Mouse (Mus musculus): ENCODE data around the gene Adcy2. TPM values are rescaled to one million over a fixed set of nuclear protein-coding genes. Genes with fewer than 3 reads are reported as not detected.

The Adcy2 gene
- total RNA-seq (2018; cell fraction: chromatin; rRNA removed), result under 1 TPM in 22 of 26 experiments, not detected in 4; 0.15 to 0.95 (median 0.43) TPM
- total RNA-seq (2018; cell fraction: cytosol; rRNA removed), result under 1 TPM in 23 of 26 experiments, not detected in 3; 0.05 to 0.26 (median 0.14) TPM
- under 1 TPM in 23 of 26 experiments, not detected in 3; 0.14 to 0.59 (median 0.20) TPM for total RNA-seq (2018; cell fraction: nucleus; rRNA removed)
- 0.13 to 0.25 TPM in 2 of 3 replicates, not detected in the other for polyA plus RNA-seq (2018)

- H3K79me2 ChIP-seq (ENCODE audit: inconsistent target), result no peaks in the 10 kb centered on the region
- no peaks in the 10 kb centered on the region for H3K36me3 ChIP-seq (ENCODE audit: inconsistent target)
- H3K4me3 ChIP-seq (ENCODE audit: inconsistent target), result no peak within 1 kb of the TSS
- no peak within 1 kb of the TSS for H3K27ac ChIP-seq
- 2% methylated on average over 74 of the region's 106 CpGs for WGBS (ENCODE audit: missing documents)
Observed at GRCm38 (mm10) chr13:68998918-68999801, at the start of gene Adcy2. Gene Adcy2, minus strand, starts transcription at chr13:68999541.

DNA sequence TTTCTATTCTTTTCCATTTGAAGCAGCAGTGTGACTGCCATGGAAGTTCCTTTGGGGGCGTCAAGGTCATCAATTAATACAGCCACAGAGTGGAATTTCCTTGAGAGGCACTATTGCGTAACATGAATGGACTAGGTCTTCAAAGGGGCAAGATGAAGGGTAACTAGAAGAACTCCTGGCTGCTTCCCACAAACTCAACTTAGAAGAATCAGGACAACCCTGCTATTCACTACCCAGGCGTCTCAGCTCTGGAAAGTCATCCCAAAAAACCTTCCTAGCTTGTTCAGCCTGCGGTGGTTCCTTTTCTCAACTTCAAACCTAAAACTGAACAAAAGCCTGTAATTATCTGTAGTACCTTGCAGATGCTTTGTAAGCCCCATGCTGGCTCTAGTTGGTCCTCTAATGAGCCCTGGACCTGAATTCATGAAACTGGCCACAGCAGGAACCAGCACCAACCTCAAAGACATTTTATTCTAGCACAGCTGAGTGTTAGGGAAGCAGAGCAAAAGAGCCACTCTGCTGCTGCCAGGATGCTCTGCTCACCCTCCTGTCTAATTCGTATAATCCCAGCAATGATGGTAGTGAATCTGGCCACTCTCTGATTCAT, 37.8 kb upstream of the Adcy2 start:
- 83% methylated on average over 5 of the region's 5 CpGs for WGBS (ENCODE audit: missing documents)
- H3K4me3 ChIP-seq (ENCODE audit: inconsistent target), result no peak overlapping the region
- no peaks in the 10 kb centered on the region for H3K79me2 ChIP-seq (ENCODE audit: inconsistent target)
- no peak overlapping the region for H3K27ac ChIP-seq
- no peaks in the 10 kb centered on the region for H3K36me3 ChIP-seq (ENCODE audit: inconsistent target)

DNA sequence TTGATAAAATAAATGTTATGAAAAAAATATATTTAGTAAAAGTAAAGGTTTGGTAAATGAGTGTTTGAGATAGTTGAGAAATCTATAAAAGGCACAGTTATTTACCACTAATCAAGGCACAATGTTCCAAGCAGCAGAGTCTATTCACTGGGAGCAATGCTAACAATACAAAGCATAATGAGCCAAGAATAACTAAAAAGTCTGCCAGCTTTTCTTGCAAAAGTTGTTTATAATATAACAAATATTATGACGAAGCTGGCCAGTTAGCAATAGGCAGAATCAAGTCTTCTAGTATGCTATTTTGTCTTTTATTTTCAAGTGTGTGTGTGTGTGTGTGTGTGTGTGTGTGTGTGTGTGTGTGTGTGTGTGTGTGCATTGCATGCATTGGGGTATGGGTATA, 35.3 kb upstream of the Adcy2 start:
- Histone ChIP-seq H3K27ac (no peak overlapping the region), H3K4me3 (ENCODE audit: inconsistent target) (no peak overlapping the region), H3K36me3 (ENCODE audit: inconsistent target) (no peaks in the 10 kb centered on the region), H3K79me2 (ENCODE audit: inconsistent target) (no peaks in the 10 kb centered on the region)
- 100% methylated on average over 1 of the region's 1 CpGs for WGBS (ENCODE audit: missing documents)

DNA sequence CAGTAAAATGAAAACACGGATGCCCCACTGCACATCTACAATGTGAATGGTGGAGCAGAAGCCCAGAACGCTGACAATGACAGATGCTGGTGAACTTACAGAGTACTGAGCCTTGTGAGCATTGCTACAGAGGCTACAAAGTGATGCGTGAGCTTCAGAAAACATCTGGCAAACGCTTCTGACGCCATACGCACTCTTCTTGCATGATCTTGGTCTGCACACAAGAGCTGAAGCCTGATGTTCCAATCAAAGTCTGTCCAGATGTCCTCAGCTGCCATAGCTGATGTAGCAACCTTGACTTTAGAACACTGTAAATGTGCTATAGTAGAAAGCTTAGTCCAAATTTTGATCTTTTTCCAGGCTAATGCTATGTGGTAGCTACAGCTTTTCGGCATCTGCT, 34.2 kb upstream of the Adcy2 start:
- WGBS (ENCODE audit: missing documents), result 92% methylated on average over 7 of the region's 7 CpGs
- H3K36me3 ChIP-seq (ENCODE audit: inconsistent target), result no peaks in the 10 kb centered on the region
- no peak overlapping the region for H3K4me3 ChIP-seq (ENCODE audit: inconsistent target)
- H3K79me2 ChIP-seq (ENCODE audit: inconsistent target), result no peaks in the 10 kb centered on the region
- H3K27ac ChIP-seq, result no peak overlapping the region

DNA sequence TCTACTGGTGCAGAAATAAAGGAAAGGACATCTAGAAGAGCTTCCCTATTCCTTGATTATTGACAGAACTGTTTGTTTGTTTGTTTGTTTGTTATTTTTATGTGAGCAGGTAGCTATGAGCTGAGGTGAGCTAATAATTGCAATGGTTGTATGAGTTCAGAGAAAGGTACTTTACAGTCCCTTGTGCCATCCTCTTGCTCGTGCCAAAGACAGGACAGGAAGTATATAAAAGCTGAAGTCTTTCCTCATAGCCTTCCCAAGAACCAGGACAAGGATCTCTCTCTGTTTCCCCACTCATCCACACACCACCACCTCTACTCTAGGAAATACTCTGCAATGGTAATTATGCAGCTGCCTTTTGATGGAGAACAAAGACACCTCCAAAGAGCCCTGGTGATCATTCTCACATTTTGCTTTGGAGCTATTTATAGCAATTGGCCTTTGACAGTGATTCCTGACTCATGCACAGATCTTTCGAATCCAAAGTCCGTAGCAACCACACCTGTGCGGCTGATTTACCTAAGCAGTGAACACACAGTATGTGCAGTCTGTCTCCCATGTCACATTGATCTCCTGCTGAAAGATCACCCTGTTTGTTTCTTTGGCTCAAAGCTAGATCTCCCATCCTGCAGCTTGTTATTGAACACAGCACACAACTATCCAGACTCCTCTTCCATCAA, 29.9 kb upstream of the Adcy2 start:
- Histone ChIP-seq H3K4me3 (ENCODE audit: inconsistent target) (no peak overlapping the region), H3K36me3 (ENCODE audit: inconsistent target) (no peaks in the 10 kb centered on the region), H3K27ac (no peak overlapping the region), H3K79me2 (ENCODE audit: inconsistent target) (no peaks in the 10 kb centered on the region)
- WGBS (ENCODE audit: missing documents), result 87% methylated on average over 3 of the region's 4 CpGs

DNA sequence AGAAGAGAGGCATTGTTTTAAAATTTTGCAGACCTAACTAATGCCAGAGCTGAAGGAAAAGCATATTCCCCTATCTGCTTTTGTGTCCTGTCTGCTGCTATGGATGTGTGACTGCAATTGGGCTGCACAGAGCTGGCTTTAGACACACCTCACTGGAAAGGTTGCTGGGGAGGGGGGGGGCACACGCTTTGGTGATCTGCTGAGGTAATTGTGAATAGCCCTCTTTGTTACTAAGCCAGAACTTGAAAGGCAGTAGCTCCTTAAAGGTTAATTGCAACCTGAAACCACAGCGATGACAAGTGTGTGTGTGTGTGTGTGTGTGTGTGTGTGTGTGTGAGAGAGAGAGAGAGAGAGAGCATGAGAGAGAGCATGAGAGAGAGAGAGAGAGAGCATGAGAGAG, 25.6 kb upstream of the Adcy2 start:
- H3K27ac ChIP-seq, result no peak overlapping the region
- no peaks in the 10 kb centered on the region for H3K79me2 ChIP-seq (ENCODE audit: inconsistent target)
- WGBS (ENCODE audit: missing documents), result 44% methylated on average over 2 of the region's 2 CpGs
- no peak overlapping the region for H3K4me3 ChIP-seq (ENCODE audit: inconsistent target)
- no peaks in the 10 kb centered on the region for H3K36me3 ChIP-seq (ENCODE audit: inconsistent target)

- no peaks in the 10 kb centered on the region for H3K36me3 ChIP-seq (ENCODE audit: inconsistent target)
- 97% methylated on average over 2 of the region's 2 CpGs for WGBS (ENCODE audit: missing documents)
- H3K27ac ChIP-seq, result no peak overlapping the region
- no peak overlapping the region for H3K4me3 ChIP-seq (ENCODE audit: inconsistent target)
- no peaks in the 10 kb centered on the region for H3K79me2 ChIP-seq (ENCODE audit: inconsistent target)
Observed at GRCm38 (mm10) chr13:69023239-69023638, 23.9 kb upstream of the Adcy2 start.

GRCm38 (mm10) chr13:69020574-69020973, 21.2 kb upstream of the Adcy2 start:
- Histone ChIP-seq H3K4me3 (ENCODE audit: inconsistent target) (no peak overlapping the region), H3K36me3 (ENCODE audit: inconsistent target) (no peaks in the 10 kb centered on the region), H3K79me2 (ENCODE audit: inconsistent target) (no peaks in the 10 kb centered on the region), H3K27ac (no peak overlapping the region)
- WGBS (ENCODE audit: missing documents), result 80% methylated on average over 2 of the region's 2 CpGs

GRCm38 (mm10) chr13:69006915-69007314, 7.6 kb upstream of the Adcy2 start:
- no peak overlapping the region for H3K27ac ChIP-seq
- WGBS (ENCODE audit: missing documents), result 80% methylated on average over 5 of the region's 5 CpGs
- H3K4me3 ChIP-seq (ENCODE audit: inconsistent target), result no peak overlapping the region
- H3K79me2 ChIP-seq (ENCODE audit: inconsistent target), result no peaks in the 10 kb centered on the region
- H3K36me3 ChIP-seq (ENCODE audit: inconsistent target), result no peaks in the 10 kb centered on the region

DNA sequence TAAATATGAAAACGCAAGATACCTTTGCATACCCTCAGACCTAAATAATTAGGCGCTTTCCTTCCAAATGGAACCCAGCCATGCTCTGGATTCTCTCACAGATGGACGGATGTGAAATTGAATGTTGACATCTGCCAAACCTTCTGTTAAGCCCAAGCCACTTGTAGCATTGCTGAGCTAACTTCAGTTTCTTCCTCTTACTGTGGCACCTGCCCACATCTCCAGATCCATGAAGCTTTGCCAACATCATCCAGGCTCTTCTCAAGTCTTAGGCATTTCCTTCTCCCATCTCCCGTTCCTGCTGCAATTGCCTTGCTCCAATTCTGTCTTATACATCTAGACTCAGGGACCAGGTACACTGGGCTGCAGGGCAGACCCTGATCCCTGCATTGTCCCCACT, 6.8 kb upstream of the Adcy2 start:
- Histone ChIP-seq H3K4me3 (ENCODE audit: inconsistent target) (no peak overlapping the region), H3K79me2 (ENCODE audit: inconsistent target) (no peaks in the 10 kb centered on the region), H3K36me3 (ENCODE audit: inconsistent target) (no peaks in the 10 kb centered on the region), H3K27ac (no peak overlapping the region)
- WGBS (ENCODE audit: missing documents), result 77% methylated on average over 4 of the region's 4 CpGs

- H3K79me2 ChIP-seq (ENCODE audit: inconsistent target), result no peaks in the 10 kb centered on the region
- H3K4me3 ChIP-seq (ENCODE audit: inconsistent target), result no peak overlapping the region
- no peaks in the 10 kb centered on the region for H3K36me3 ChIP-seq (ENCODE audit: inconsistent target)
- no peak overlapping the region for H3K27ac ChIP-seq
- 88% methylated on average over 4 of the region's 4 CpGs for WGBS (ENCODE audit: missing documents)
Observed at GRCm38 (mm10) chr13:69004406-69004805, 5.1 kb upstream of the Adcy2 start.

DNA sequence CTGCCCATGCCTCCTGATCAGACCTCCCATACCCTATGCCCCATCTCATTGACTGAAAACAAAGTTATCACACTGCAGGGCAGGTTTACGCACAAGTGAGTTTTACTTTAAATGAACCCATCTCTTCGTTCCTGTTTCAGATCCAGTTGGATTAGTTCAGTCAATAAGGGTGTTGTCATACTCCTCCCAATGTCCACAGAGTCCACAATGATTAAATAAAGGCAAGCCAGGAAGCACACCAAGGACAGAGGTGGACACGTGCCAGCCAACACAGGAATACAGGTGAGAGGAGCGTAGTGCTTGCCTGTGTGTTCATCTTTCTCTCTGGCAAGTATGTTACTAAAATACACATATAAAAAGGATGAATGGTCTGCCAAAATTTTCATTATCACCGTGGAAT, 3.3 kb upstream of the Adcy2 start:
- H3K4me3 ChIP-seq (ENCODE audit: inconsistent target), result no peak overlapping the region
- no peak overlapping the region for H3K27ac ChIP-seq
- 80% methylated on average over 5 of the region's 5 CpGs for WGBS (ENCODE audit: missing documents)
- H3K36me3 ChIP-seq (ENCODE audit: inconsistent target), result no peaks in the 10 kb centered on the region
- no peaks in the 10 kb centered on the region for H3K79me2 ChIP-seq (ENCODE audit: inconsistent target)

DNA sequence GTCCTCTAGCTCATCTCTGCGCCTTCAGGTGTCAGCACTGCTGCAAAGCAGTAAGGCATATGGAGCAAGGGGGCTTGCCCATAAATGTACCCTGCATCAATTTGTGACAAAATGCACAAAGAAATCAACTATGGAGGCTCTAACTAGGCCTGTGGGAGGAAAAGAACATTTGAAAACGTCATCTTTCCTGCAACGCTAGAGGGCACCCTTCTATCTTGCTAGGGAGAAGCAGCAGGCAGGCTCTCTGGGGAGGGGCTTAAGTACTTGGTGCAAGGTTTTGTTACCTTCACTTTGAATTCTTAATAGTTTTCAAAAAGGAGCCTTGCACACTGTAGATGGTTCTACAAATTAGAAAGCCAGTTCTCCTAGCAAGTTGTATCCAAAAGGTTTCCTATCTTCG, 2.8 kb upstream of the Adcy2 start:
- no peak overlapping the region for H3K4me3 ChIP-seq (ENCODE audit: inconsistent target)
- no peak overlapping the region for H3K27ac ChIP-seq
- no peaks in the 10 kb centered on the region for H3K79me2 ChIP-seq (ENCODE audit: inconsistent target)
- no peaks in the 10 kb centered on the region for H3K36me3 ChIP-seq (ENCODE audit: inconsistent target)
- WGBS (ENCODE audit: missing documents), result 36% methylated on average over 4 of the region's 4 CpGs

- 68% methylated on average over 5 of the region's 5 CpGs for WGBS (ENCODE audit: missing documents)
- Histone ChIP-seq H3K79me2 (ENCODE audit: inconsistent target) (no peaks in the 10 kb centered on the region), H3K27ac (no peak overlapping the region), H3K4me3 (ENCODE audit: inconsistent target) (no peak overlapping the region), H3K36me3 (ENCODE audit: inconsistent target) (no peaks in the 10 kb centered on the region)
Observed at GRCm38 (mm10) chr13:68999826-69000225, 485 bp upstream of the Adcy2 start.

DNA sequence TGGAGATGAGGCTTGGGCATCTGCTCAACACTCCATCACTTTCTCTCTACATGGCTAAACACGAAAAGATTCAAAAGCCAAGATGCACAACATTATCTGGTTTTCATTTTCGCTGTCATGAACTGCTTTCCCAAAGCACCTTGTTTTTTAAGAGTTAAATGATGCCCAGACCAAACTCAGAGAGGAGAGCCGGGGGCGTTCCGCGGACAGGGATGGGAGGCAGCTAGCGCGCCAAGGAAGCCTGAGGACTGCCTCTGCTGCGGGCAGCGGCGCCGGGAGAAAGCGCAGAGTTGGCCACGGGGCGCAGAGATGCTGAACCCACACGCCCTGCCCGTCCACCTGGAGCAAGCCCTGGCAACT, 803 bp downstream of the Adcy2 start:
- Histone ChIP-seq H3K27ac (no peak overlapping the region), H3K4me3 (ENCODE audit: inconsistent target) (no peak overlapping the region), H3K79me2 (ENCODE audit: inconsistent target) (no peaks in the 10 kb centered on the region), H3K36me3 (ENCODE audit: inconsistent target) (no peaks in the 10 kb centered on the region)
- WGBS (ENCODE audit: missing documents), result 1% methylated on average over 17 of the region's 17 CpGs
